Mouse (Mus musculus) ES-Bruce4 (cell line): ENCODE measurements around the gene Olfr70. TPM values are rescaled to one million over a fixed set of nuclear protein-coding genes. Genes with fewer than 3 reads are reported as not detected.

Source experiments
- H3K27ac ChIP-seq: 2 replicates; pipeline ENCODE4 v1.5.1; 2012; ENCODE audit warnings: low read length, inconsistent platforms; ENCODE audit not compliant: insufficient read depth
- H3K27me3 ChIP-seq: 2 replicates; pipeline ENCODE4 v1.6.1; 2012; ENCODE audit warnings: mild to moderate bottlenecking, low read length, inconsistent platforms; ENCODE audit not compliant: control insufficient read depth, poor library complexity, insufficient read depth, severe bottlenecking
- H3K36me3 ChIP-seq: 2 replicates; pipeline ENCODE4 v1.6.1; 2012; ENCODE audit warnings: inconsistent platforms, mild to moderate bottlenecking, low read length, moderate library complexity; ENCODE audit not compliant: control insufficient read depth, poor library complexity, insufficient read depth, severe bottlenecking
- H3K4me1 ChIP-seq: one replicate; pipeline ENCODE4 v1.8.1; 2011; ENCODE audit warnings: low read length; ENCODE audit not compliant: control insufficient read depth, insufficient read depth
- H3K4me3 ChIP-seq: 2 replicates; pipeline ENCODE4 v1.5.1; 2011; ENCODE audit warnings: low read depth, mild to moderate bottlenecking, low read length
- H3K9ac ChIP-seq: 2 replicates; pipeline ENCODE4 v1.6.1; 2012; ENCODE audit warnings: low read depth, mild to moderate bottlenecking, inconsistent platforms; ENCODE audit not compliant: poor library complexity, severe bottlenecking
- H3K9me3 ChIP-seq: replicated peaks from 2 replicates; pipeline ENCODE4 v1.6.1; 2012; ENCODE audit warnings: mild to moderate bottlenecking, low read length, inconsistent platforms; ENCODE audit not compliant: control insufficient read depth, poor library complexity, insufficient read depth, severe bottlenecking
- CTCF ChIP-seq: IDR thresholded peaks from one replicate; pipeline ENCODE4 v1.8.1; 2011; ENCODE audit warnings: low read depth, low read length
- EP300 ChIP-seq: IDR thresholded peaks from 2 replicates; pipeline ENCODE4 v1.6.1; 2011; ENCODE audit warnings: low read depth, low read length; ENCODE audit not compliant: insufficient read depth
- POLR2A ChIP-seq: IDR thresholded peaks from one replicate; pipeline ENCODE4 v1.8.1; 2011; ENCODE audit warnings: low read length; ENCODE audit not compliant: insufficient read depth
- polyA plus RNA-seq: library from polyadenylated mRNA; stranded (reverse); fragments of >200 nt; gene quantifications from 2 replicates; pipeline ENCODE4 v1.2.4, GENCODE M21; 2011; ENCODE audit warnings: low read depth; ENCODE audit not compliant: missing spikeins, insufficient read depth, insufficient read length

Olfr70 gene
- polyA plus RNA-seq, 1 experiment = not detected

DNA sequence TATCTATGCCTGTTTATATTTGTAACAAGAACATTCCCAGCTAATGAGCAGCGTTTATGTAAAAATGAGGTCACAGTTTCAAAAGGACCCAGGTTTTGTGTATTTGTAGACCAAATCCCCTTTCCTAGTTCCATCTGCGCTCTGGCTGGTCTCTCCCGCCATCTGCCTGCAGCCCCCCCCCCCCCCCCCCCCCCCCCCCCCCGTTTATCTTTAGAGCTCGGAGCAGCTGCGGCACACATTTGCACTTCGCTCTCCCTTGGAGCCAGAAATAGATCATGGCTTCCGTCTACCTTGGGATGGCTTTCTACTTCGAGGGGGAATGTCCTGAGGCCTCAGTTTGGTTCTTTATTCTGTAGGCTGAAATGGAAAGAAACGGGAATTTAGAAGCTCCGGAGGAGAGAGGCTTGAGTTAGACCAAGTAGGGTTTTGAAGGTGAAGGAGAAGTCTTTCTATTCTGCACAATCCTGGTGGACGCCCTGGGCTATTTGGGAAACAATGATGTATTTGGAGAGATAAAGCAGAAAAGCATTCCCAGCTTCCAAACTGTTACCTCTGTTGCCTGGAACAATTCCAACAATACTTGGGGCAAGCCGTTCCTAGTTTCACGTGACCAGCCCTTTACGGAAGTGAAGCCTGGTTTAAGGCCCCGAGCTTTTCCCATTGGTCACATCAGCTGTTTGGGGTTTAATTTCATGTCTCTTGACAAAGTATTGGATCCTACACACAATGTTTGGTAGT lies 20.1 kb upstream of the Olfr70 start:
- H3K9ac ChIP-seq = no peak overlapping the region
- H3K4me3 ChIP-seq = no peak overlapping the region
- H3K36me3 ChIP-seq = no peaks in the 10 kb centered on the region
- no peaks in the 10 kb centered on the region for H3K4me1 ChIP-seq
- no peaks in the 10 kb centered on the region for H3K27me3 ChIP-seq
- TF ChIP-seq POLR2A = no peak
- TF ChIP-seq EP300 = no peak
- TF ChIP-seq CTCF = no peak
- H3K9me3 ChIP-seq = no peaks in the 10 kb centered on the region
- no peak overlapping the region for H3K27ac ChIP-seq

DNA sequence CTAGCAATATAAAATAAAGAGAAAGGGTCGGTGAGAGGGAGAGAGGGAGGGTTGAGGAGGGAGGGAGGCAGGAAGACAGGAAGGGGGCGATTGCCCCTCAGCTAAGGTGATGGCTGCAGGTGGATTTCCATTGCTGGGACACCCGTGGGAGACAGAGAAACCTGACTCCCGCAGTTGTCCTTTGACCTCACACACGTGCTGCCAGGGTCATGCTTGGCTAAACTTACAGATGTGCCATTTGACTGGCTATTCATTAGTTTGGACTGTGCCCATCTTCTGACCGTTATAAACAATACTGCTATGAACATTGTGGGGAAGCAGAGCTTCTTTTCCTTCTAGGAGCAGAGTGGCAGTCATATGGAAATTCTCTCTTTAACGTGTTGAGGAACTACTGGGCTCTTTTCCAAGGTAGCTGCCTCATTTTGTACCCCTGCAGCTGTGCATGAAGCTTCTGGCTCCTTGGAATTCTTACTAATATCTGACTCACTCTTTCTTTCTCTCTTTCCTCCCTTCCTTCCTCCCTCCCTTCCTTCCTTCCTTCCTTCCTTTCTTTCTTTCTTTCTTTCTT lies 13.1 kb upstream of the Olfr70 start:
- H3K27ac ChIP-seq = no peak overlapping the region
- H3K4me3 ChIP-seq = no peak overlapping the region
- no peak overlapping the region for H3K9ac ChIP-seq
- no peaks in the 10 kb centered on the region for H3K27me3 ChIP-seq
- no peak for TF ChIP-seq EP300
- TF ChIP-seq POLR2A = no peak
- TF ChIP-seq CTCF = no peak
- H3K9me3 ChIP-seq = no peaks in the 10 kb centered on the region
- no peaks in the 10 kb centered on the region for H3K4me1 ChIP-seq
- H3K36me3 ChIP-seq = no peaks in the 10 kb centered on the region

DNA sequence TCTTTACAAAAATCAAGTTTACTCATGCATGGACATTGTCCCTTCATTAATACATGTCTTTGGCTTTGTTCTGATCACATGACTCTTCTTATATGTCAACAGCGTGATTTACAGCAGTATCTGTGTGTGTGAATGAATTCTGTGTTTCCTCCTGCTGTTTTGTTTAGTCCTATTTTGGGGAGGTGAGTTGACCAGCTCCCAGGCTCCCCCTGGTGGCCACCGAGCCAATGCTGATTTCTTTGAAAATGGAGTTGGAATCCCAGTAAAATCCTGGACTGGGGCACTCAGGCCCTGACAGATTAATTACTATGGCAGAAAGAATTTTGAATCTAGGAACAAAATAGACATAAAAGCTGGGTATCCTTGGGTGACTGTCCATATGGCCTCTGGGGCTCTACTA lies 11.2 kb upstream of the Olfr70 start:
- Histone ChIP-seq H3K4me1 (no peaks in the 10 kb centered on the region), H3K9ac (no peak overlapping the region), H3K4me3 (no peak overlapping the region), H3K27ac (no peak overlapping the region), H3K27me3 (no peaks in the 10 kb centered on the region), H3K9me3 (no peaks in the 10 kb centered on the region), H3K36me3 (no peaks in the 10 kb centered on the region)
- TF ChIP-seq POLR2A = no peak
- TF ChIP-seq CTCF = peak; percentile 77

DNA sequence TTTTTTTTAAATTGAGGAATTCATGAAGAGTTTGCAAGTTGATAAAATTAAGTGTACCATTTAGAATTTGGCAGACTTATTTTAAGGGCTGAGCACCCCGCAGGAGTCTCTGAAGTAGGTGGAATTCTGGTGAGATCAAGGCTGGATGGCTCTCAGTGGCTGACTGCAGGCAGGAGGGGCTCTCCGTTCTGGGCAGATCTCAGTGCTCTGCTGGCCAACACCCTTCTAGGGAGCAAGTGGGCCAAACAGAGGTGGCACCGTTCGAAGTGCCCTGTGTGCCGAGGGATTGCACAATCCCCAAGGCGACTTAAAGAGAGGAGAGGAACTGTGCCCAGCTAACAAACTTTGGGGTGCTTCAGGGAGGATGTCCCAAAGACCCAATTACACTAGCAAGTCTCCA lies 9.3 kb upstream of the Olfr70 start, which contains the start of gene Olfr71:
Gene Olfr71, minus strand, starts transcription at position 387 of the 400 bp plus-strand sequence.
- H3K4me1 ChIP-seq = no peaks in the 10 kb centered on the region
- no peak within 1 kb of the TSS for H3K9ac ChIP-seq
- TF ChIP-seq CTCF (no peak), POLR2A (no peak), EP300 (no peak)
- no peak within 1 kb of the TSS for H3K4me3 ChIP-seq
- H3K27me3 ChIP-seq = no peaks in the 10 kb centered on the region
- H3K36me3 ChIP-seq = no peaks in the 10 kb centered on the region
- H3K9me3 ChIP-seq = no peaks in the 10 kb centered on the region
- no peak within 1 kb of the TSS for H3K27ac ChIP-seq

- no peaks in the 10 kb centered on the region for H3K27me3 ChIP-seq
- no peaks in the 10 kb centered on the region for H3K4me1 ChIP-seq
- H3K36me3 ChIP-seq = no peaks in the 10 kb centered on the region
- no peak for TF ChIP-seq EP300
- TF ChIP-seq CTCF = no peak
- TF ChIP-seq POLR2A = no peak
- no peak overlapping the region for H3K4me3 ChIP-seq
- no peaks in the 10 kb centered on the region for H3K9me3 ChIP-seq
- no peak overlapping the region for H3K27ac ChIP-seq
- no peak overlapping the region for H3K9ac ChIP-seq
Measured at GRCm38 (mm10) chr4:43705991-43706390, 5.4 kb upstream of the Olfr70 start.

GRCm38 (mm10) chr4:43703851-43704250 lies 3.2 kb upstream of the Olfr70 start:
- no peak overlapping the region for H3K27ac ChIP-seq
- no peaks in the 10 kb centered on the region for H3K9me3 ChIP-seq
- H3K4me3 ChIP-seq = no peak overlapping the region
- no peak for TF ChIP-seq POLR2A
- no peak for TF ChIP-seq CTCF
- no peak for TF ChIP-seq EP300
- H3K36me3 ChIP-seq = no peaks in the 10 kb centered on the region
- H3K27me3 ChIP-seq = no peaks in the 10 kb centered on the region
- no peaks in the 10 kb centered on the region for H3K4me1 ChIP-seq
- no peak overlapping the region for H3K9ac ChIP-seq
